Mouse (Mus musculus) hindbrain, embryonic 10.5 days (tissue): ENCODE results near the gene Olfr490. TPM values are rescaled to one million over a fixed set of nuclear protein-coding genes. Genes with fewer than 3 reads are reported as not detected.

Experiments
- DNase-seq: peaks from one replicate; pipeline ENCODE4 v3.0.0-alpha.2; 2017; ENCODE audit warnings: low spot score
- H3K27ac ChIP-seq: fragments of 300-500 bp; sonication (generic); 2 replicates; pipeline ENCODE4 v1.5.1; 2016; ENCODE audit warnings: mild to moderate bottlenecking, moderate library complexity
- H3K27me3 ChIP-seq: fragments of 300-500 bp; sonication (generic); 2 replicates; pipeline ENCODE4 v1.6.1; 2016; ENCODE audit warnings: mild to moderate bottlenecking; ENCODE audit not compliant: poor library complexity, insufficient read depth, severe bottlenecking
- H3K36me3 ChIP-seq: fragments of 300-500 bp; sonication (generic); 2 replicates; pipeline ENCODE4 v1.6.1; 2016; ENCODE audit warnings: mild to moderate bottlenecking, moderate library complexity
- H3K4me1 ChIP-seq: fragments of 300-500 bp; sonication (generic); replicated peaks from 2 replicates; pipeline ENCODE4 v1.6.1; 2016; ENCODE audit warnings: mild to moderate bottlenecking
- H3K4me3 ChIP-seq: fragments of 300-500 bp; sonication (generic); 2 replicates; pipeline ENCODE4 v1.5.1; 2016; ENCODE audit warnings: mild to moderate bottlenecking, moderate library complexity
- H3K9me3 ChIP-seq: fragments of 300-500 bp; sonication (generic); 2 replicates; pipeline ENCODE4 v1.6.1; 2016; ENCODE audit warnings: mild to moderate bottlenecking, moderate library complexity
- WGBS: fragments of 180-500 bp; shearing (Covaris S2); methylation state at CpG from one replicate; pipeline ENCODE4 v1.1.7; 2016; 5-methylcytosine and 5-hydroxymethylcytosine counted together
- polyA plus RNA-seq: library from polyadenylated mRNA; unstranded; fragments of >200 nt; fragmentation: Nextera tagmentation; extraction: Ambion mirVana; gene quantifications from 2 replicates; pipeline ENCODE4 v1.2.1, GENCODE M21; 2016

Gene Olfr490
- not detected in 2 replicates for polyA plus RNA-seq

DNA sequence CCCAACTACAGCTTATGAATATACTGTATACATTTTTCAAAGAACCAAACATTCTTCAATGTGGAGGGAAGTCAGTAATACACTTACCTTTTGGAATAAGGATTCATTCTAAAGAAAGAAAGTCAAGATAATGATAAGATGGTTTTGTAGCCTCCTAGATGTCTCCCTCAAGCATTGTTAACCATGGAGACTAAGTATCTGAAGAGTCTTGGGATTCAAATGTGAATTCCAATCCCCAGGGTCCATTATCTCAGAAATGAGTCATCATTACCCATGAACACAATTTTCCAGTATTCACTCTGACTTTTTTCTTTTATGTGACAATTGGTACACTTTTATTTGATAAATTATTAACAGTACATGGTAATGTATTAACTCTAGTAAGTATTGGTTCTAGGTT is at the start of gene Olfr490:
Gene Olfr490 (minus strand): TSS at position 101 of the 400 bp plus-strand sequence.
- Histone ChIP-seq H3K4me3 (no peak within 1 kb of the TSS), H3K27ac (no peak within 1 kb of the TSS), H3K27me3 (no peaks in the 10 kb centered on the region), H3K36me3 (no peaks in the 10 kb centered on the region), H3K9me3 (no peaks in the 10 kb centered on the region), H3K4me1 (no peaks in the 10 kb centered on the region)
- no peak for DNase-seq

DNA sequence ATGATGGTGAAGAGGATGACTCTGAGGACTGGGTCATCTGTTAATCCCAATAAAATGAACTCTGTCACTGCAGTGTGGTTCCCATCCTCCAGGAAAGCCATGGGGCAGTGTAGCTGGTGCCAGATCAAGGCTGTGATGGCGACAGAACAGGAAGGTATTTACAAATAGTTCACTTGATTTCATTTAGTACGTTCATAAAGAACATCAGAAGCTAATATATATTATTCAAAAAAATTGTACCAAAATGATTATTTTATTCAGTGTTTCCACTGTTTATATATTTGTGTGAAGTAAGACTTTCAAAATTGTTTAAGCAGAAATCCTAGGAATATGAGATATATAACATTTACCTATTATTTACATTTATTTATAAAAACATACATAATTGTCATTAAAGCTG is 34.8 kb upstream of the Olfr490 start, which contains the start of gene Olfr492:
Gene Olfr492 (minus strand): TSS at position 101 of the 400 bp plus-strand sequence.
- H3K36me3 ChIP-seq = no peaks in the 10 kb centered on the region
- H3K27me3 ChIP-seq = no peaks in the 10 kb centered on the region
- DNase-seq = no peak
- H3K9me3 ChIP-seq = no peaks in the 10 kb centered on the region
- H3K4me1 ChIP-seq = no peaks in the 10 kb centered on the region
- 92% methylated on average over 2 of the region's 2 CpGs for WGBS
- no peak within 1 kb of the TSS for H3K4me3 ChIP-seq
- no peak within 1 kb of the TSS for H3K27ac ChIP-seq

- DNase-seq = no peak
- no peaks in the 10 kb centered on the region for H3K9me3 ChIP-seq
- no peaks in the 10 kb centered on the region for H3K36me3 ChIP-seq
- H3K27me3 ChIP-seq = no peaks in the 10 kb centered on the region
- no peaks in the 10 kb centered on the region for H3K4me1 ChIP-seq
- no peak within 1 kb of the TSS for H3K27ac ChIP-seq
- H3K4me3 ChIP-seq = no peak within 1 kb of the TSS
- WGBS = 80% methylated on average over 1 of the region's 1 CpGs
Measured at GRCm38 (mm10) chr7:108313151-108313550, 24.4 kb upstream of the Olfr490 start, which contains the start of gene Olfr491. TSS of gene Olfr491 (plus strand) at chr7:108313451.

DNA sequence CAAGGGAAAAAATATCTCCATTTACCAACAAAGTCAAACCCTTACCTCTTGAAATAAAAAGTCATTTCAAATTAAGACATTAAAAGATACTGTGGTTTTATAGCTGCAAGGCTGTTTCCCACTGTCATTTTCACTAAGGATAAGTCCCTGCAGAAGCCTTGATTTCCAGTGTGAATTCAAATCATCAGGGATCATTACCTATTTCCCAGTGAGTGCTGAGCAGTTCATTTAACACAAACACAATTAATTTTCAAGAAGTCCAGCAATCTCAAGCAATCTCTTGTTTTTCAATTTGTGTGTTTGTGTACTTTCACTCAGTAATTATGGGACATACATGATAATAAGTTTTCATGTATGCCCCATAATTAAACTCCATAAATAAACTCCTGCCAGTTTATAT is 30.5 kb downstream of the Olfr490 start, which contains the start of gene Olfr488:
Gene Olfr488 (minus strand): TSS at position 101 of the 400 bp plus-strand sequence.
- Histone ChIP-seq H3K36me3 (no peaks in the 10 kb centered on the region), H3K4me1 (no peaks in the 10 kb centered on the region)

More for the DNA sequence above, 30.5 kb downstream of the Olfr490 start, which contains the start of gene Olfr488:
- Histone ChIP-seq H3K9me3 (no peaks in the 10 kb centered on the region), H3K27me3 (no peaks in the 10 kb centered on the region), H3K4me3 (no peak within 1 kb of the TSS), H3K27ac (no peak within 1 kb of the TSS)
- no peak for DNase-seq

Other genes starting within 250 kb of the Olfr490 start
- gene Olfr479, start 238.2 kb downstream of the Olfr490 start, polyA plus RNA-seq = not detected in 2 replicates
- gene Olfr480, start 221.6 kb downstream of the Olfr490 start, polyA plus RNA-seq = not detected in 2 replicates
- not detected in 2 replicates for gene Olfr481, start 209.1 kb downstream of the Olfr490 start, polyA plus RNA-seq
- 0.07 and 0.12 TPM in 2 replicates for gene Olfr482, start 191.3 kb downstream of the Olfr490 start, polyA plus RNA-seq
- not detected in 2 replicates for gene Olfr483, start 188.1 kb downstream of the Olfr490 start, polyA plus RNA-seq
- gene Olfr484, start 161.5 kb downstream of the Olfr490 start, polyA plus RNA-seq = not detected in 2 replicates
- gene Olfr485, start 129.1 kb downstream of the Olfr490 start, polyA plus RNA-seq = not detected in 2 replicates
- not detected in 2 replicates for gene Olfr486, start 116.2 kb downstream of the Olfr490 start, polyA plus RNA-seq
- gene Olfr487, start 74.3 kb downstream of the Olfr490 start, polyA plus RNA-seq = not detected in 2 replicates
- gene Olfr488, start 30.6 kb downstream of the Olfr490 start, polyA plus RNA-seq = not detected in 2 replicates
- gene Olfr491, start 24.5 kb upstream of the Olfr490 start, polyA plus RNA-seq = not detected in 2 replicates
- gene Olfr492, start 34.7 kb upstream of the Olfr490 start, polyA plus RNA-seq = not detected in 2 replicates
- not detected in 2 replicates for gene Olfr493, start 58.0 kb upstream of the Olfr490 start, polyA plus RNA-seq
- gene Olfr494, start 76.4 kb upstream of the Olfr490 start, polyA plus RNA-seq = not detected in 2 replicates
- gene Olfr495, start 104.2 kb upstream of the Olfr490 start, polyA plus RNA-seq = not detected in 2 replicates
- gene Olfr497, start 131.5 kb upstream of the Olfr490 start, polyA plus RNA-seq = not detected in 2 replicates
- gene Olfr498, start 176.4 kb upstream of the Olfr490 start, polyA plus RNA-seq = not detected in 2 replicates
- gene Olfr502, start 236.1 kb upstream of the Olfr490 start, polyA plus RNA-seq = not detected in 2 replicates